Mouse (Mus musculus) spleen, adult 2 months (tissue): Measurements from ENCODE around the gene Wdfy1.

Source experiments
- CTCF ChIP-seq: fragments of 200-500 bp; IDR thresholded peaks from 2 replicates; pipeline ENCODE4 v1.5.1; 2011; ENCODE audit warnings: mild to moderate bottlenecking, inconsistent platforms; ENCODE audit not compliant: insufficient read depth, insufficient read length, insufficient replicate concordance; ENCODE audit errors: extremely low read depth
- POLR2A ChIP-seq: fragments of 200-500 bp; IDR thresholded peaks from 2 replicates; pipeline ENCODE4 v1.6.1; 2011; ENCODE audit warnings: low read depth, low read length, inconsistent platforms

DNA sequence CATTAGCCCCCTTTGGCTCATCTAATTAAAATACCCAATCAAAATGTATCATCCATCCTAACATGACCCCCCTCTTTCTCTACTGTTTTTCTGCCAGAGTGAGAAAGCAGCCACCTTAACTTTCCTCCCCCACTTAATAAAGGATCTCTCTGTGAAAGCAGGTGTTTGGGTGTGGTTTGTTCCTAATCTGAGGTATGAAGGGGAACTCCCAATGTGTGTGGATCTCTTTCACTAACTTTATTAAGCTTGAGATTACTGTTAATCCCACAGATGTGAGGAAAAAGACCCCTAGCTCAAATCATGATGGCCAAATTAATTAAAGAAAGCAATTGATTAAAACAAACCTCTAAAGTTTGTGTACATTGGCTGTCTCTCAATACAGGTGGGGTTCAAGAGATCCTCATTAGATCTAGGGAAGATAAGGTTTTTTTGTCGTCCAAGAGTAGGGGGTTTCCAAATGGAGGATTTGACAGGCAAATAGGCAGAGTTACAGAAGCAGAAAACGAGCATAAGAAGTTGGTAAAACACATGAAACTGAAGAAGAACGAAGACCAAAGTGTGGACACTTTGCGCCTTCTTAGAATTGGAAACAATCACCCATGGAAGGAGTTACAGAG lies 1.7 kb downstream of the Wdfy1 start:
- TF ChIP-seq POLR2A (no peak), CTCF (no peak)
